Mouse (Mus musculus) liver, embryonic 14.5 days (tissue): ENCODE results near the gene Nfkb1.

ENCODE experiments used
- CTCF ChIP-seq: IDR thresholded peaks from 2 replicates; pipeline ENCODE4 v1.5.1; 2016; ENCODE audit warnings: antibody characterized with exemption, low read depth, control low read depth
- EP300 ChIP-seq: IDR thresholded peaks from 2 replicates; pipeline ENCODE4 v1.6.1; 2016; ENCODE audit warnings: antibody characterized with exemption, low read depth

- TF ChIP-seq CTCF (no peak), EP300 (no peak)
Observed at GRCm38 (mm10) chr3:135703307-135703706, 12.0 kb upstream of the Nfkb1 start.
